Mouse (Mus musculus): ENCODE measurements around the gene Gm1110. TPM values are rescaled to one million over a fixed set of nuclear protein-coding genes. Genes with fewer than 3 reads are reported as not detected.
"Not testable (repeated sequence)": the region's sequence is repeated elsewhere in the genome, so short reads cannot be mapped to it uniquely, and the experiment has no call there.

Gm1110 gene
- not detected in 2 replicates for polyA plus RNA-seq (2012; rRNA removed)

- H3K36me3 ChIP-seq (ENCODE audit: control insufficient read depth, insufficient read depth, low read length): no peaks in the 10 kb centered on the region
Measured at GRCm38 (mm10) chr9:26922909-26923526, at the start of gene Gm1110. TSS of gene Gm1110 (minus strand) at chr9:26923111.

GRCm38 (mm10) chr9:26947790-26948189 is 24.9 kb upstream of the Gm1110 start:
- H3K4me1 ChIP-seq (replicated peaks; ENCODE audit: control insufficient read depth, insufficient read depth, low read length): no peaks in the 10 kb centered on the region

More at GRCm38 (mm10) chr9:26922909-26923526, at the start of gene Gm1110:
- WGBS: 72% methylated on average over 13 of the region's 13 CpGs
- DNase-seq: no peak
- TF ChIP-seq POLR2A (IDR thresholded peaks at IDR 0.05; ENCODE audit: control insufficient read depth, extremely low read depth, insufficient read depth, low read length, poor library complexity) (no peak), CTCF (IDR thresholded peaks at IDR 0.05; ENCODE audit: borderline replicate concordance, control insufficient read depth, extremely low read depth, insufficient read depth, low read length, poor library complexity) (no peak)
- Histone ChIP-seq H3K4me3 (ENCODE audit: control insufficient read depth, insufficient read depth, low read length) (no peak within 1 kb of the TSS), H3K4me1 (replicated peaks; ENCODE audit: control insufficient read depth, insufficient read depth, low read length) (no peaks in the 10 kb centered on the region), H3K27me3 (ENCODE audit: control insufficient read depth, insufficient read depth, low read length) (no peaks in the 10 kb centered on the region), H3K27ac (ENCODE audit: control insufficient read depth, insufficient read depth, low read length) (no peak within 1 kb of the TSS)

DNA sequence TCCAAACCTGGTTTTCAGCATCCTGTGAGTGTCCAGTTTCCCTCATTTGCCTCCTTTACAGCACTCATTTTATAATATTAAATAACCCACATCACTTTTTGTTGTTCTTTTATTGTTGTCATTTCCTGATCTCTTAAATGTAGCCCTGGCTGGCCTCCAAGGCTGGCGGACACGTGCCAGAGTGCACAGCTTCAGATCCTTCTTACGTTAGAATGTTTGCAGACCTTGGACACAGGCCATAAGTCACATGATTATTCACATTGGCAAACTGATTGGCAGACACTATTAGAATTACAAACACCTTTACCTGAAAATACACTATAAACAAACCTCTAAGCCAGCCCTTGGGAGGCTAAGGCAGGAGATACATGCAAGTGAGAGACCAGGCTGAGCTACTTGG is 1.2 kb upstream of the Gm1110 start:
- no peak for DNase-seq
- WGBS: 73% methylated on average over 3 of the region's 3 CpGs
- TF ChIP-seq CTCF (IDR thresholded peaks at IDR 0.05; ENCODE audit: borderline replicate concordance, control insufficient read depth, extremely low read depth, insufficient read depth, low read length, poor library complexity) (no peak), POLR2A (IDR thresholded peaks at IDR 0.05; ENCODE audit: control insufficient read depth, extremely low read depth, insufficient read depth, low read length, poor library complexity) (no peak)
- Histone ChIP-seq H3K4me1 (replicated peaks; ENCODE audit: control insufficient read depth, insufficient read depth, low read length) (no peaks in the 10 kb centered on the region), H3K27ac (ENCODE audit: control insufficient read depth, insufficient read depth, low read length) (no peak overlapping the region), H3K4me3 (ENCODE audit: control insufficient read depth, insufficient read depth, low read length) (no peak overlapping the region), H3K36me3 (ENCODE audit: control insufficient read depth, insufficient read depth, low read length) (no peaks in the 10 kb centered on the region), H3K27me3 (ENCODE audit: control insufficient read depth, insufficient read depth, low read length) (no peaks in the 10 kb centered on the region)

More at GRCm38 (mm10) chr9:26947790-26948189, 24.9 kb upstream of the Gm1110 start:
- DNase-seq: no peak
- Histone ChIP-seq H3K36me3 (ENCODE audit: control insufficient read depth, insufficient read depth, low read length) (no peaks in the 10 kb centered on the region), H3K27ac (ENCODE audit: control insufficient read depth, insufficient read depth, low read length) (no peak overlapping the region), H3K4me3 (ENCODE audit: control insufficient read depth, insufficient read depth, low read length) (no peak overlapping the region), H3K27me3 (ENCODE audit: control insufficient read depth, insufficient read depth, low read length) (no peaks in the 10 kb centered on the region)
- no peak for TF ChIP-seq CTCF (IDR thresholded peaks at IDR 0.05; ENCODE audit: borderline replicate concordance, control insufficient read depth, extremely low read depth, insufficient read depth, low read length, poor library complexity)
- no peak for TF ChIP-seq POLR2A (IDR thresholded peaks at IDR 0.05; ENCODE audit: control insufficient read depth, extremely low read depth, insufficient read depth, low read length, poor library complexity)
- WGBS: 89% methylated on average over 2 of the region's 2 CpGs

DNA sequence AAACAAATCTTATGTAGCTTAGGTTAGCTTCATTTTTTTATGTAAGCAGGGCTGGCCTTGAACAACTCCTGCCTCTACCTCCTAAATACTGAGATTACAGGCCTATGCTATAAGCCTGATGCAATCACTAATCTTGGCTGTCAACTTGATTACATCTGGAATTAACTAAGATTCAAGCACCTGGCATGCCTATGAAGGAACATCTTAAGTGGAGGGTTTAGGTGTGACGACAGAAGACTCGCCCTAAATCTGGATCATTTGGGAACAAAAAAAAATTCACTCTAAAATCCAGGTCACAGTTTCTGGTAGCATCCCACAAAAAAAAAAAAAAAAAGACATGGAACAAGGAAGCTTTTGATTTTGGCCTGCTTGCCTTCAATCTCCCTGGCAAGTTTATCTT is 3.1 kb downstream of the Gm1110 start:
- H3K27me3 ChIP-seq (ENCODE audit: control insufficient read depth, insufficient read depth, low read length): no peaks in the 10 kb centered on the region
- no peak overlapping the region for H3K27ac ChIP-seq (ENCODE audit: control insufficient read depth, insufficient read depth, low read length)
- no peak overlapping the region for H3K4me3 ChIP-seq (ENCODE audit: control insufficient read depth, insufficient read depth, low read length)
- TF ChIP-seq POLR2A (IDR thresholded peaks at IDR 0.05; ENCODE audit: control insufficient read depth, extremely low read depth, insufficient read depth, low read length, poor library complexity): no peak
- TF ChIP-seq CTCF (IDR thresholded peaks at IDR 0.05; ENCODE audit: borderline replicate concordance, control insufficient read depth, extremely low read depth, insufficient read depth, low read length, poor library complexity): no peak
- no peaks in the 10 kb centered on the region for H3K36me3 ChIP-seq (ENCODE audit: control insufficient read depth, insufficient read depth, low read length)
- H3K4me1 ChIP-seq (replicated peaks; ENCODE audit: control insufficient read depth, insufficient read depth, low read length): no peaks in the 10 kb centered on the region
- no peak for DNase-seq
- 96% methylated on average over 2 of the region's 2 CpGs for WGBS

GRCm38 (mm10) chr9:26913150-26913549 is 9.8 kb downstream of the Gm1110 start:
- no peak for DNase-seq
- no peak overlapping the region for H3K27ac ChIP-seq (ENCODE audit: control insufficient read depth, insufficient read depth, low read length)
- 83% methylated on average over 4 of the region's 4 CpGs for WGBS
- TF ChIP-seq POLR2A (IDR thresholded peaks at IDR 0.05; ENCODE audit: control insufficient read depth, extremely low read depth, insufficient read depth, low read length, poor library complexity) (no peak), CTCF (IDR thresholded peaks at IDR 0.05; ENCODE audit: borderline replicate concordance, control insufficient read depth, extremely low read depth, insufficient read depth, low read length, poor library complexity) (no peak)
- H3K4me3 ChIP-seq (ENCODE audit: control insufficient read depth, insufficient read depth, low read length): no peak overlapping the region
- H3K27me3 ChIP-seq (ENCODE audit: control insufficient read depth, insufficient read depth, low read length): no peaks in the 10 kb centered on the region
- H3K36me3 ChIP-seq (ENCODE audit: control insufficient read depth, insufficient read depth, low read length): no peaks in the 10 kb centered on the region
- no peaks in the 10 kb centered on the region for H3K4me1 ChIP-seq (replicated peaks; ENCODE audit: control insufficient read depth, insufficient read depth, low read length)

DNA sequence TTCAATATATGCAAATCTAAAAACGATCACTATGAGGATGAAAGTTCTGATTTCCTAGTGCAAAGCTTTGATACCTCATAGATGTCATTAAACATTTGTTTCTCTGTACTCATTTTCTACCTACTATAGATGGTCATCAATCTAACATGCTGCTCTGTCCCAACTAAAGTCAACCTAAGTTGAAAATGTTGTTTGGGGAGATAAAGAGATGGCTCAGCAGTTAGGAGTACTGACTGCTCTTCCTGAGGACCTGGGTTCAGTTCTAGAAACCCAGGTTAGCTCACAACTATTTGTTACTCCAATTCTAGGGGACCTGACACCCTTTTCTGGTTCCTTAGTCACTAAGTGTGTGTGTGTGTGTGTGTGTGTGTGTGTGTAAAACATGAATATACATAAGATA is 11.7 kb downstream of the Gm1110 start:
- Histone ChIP-seq H3K4me1 (replicated peaks; ENCODE audit: control insufficient read depth, insufficient read depth, low read length) (no peaks in the 10 kb centered on the region), H3K36me3 (ENCODE audit: control insufficient read depth, insufficient read depth, low read length) (no peaks in the 10 kb centered on the region), H3K4me3 (ENCODE audit: control insufficient read depth, insufficient read depth, low read length) (no peak overlapping the region), H3K27ac (ENCODE audit: control insufficient read depth, insufficient read depth, low read length) (no peak overlapping the region), H3K27me3 (ENCODE audit: control insufficient read depth, insufficient read depth, low read length) (no peaks in the 10 kb centered on the region)
- no peak for TF ChIP-seq CTCF (IDR thresholded peaks at IDR 0.05; ENCODE audit: borderline replicate concordance, control insufficient read depth, extremely low read depth, insufficient read depth, low read length, poor library complexity)
- TF ChIP-seq POLR2A (IDR thresholded peaks at IDR 0.05; ENCODE audit: control insufficient read depth, extremely low read depth, insufficient read depth, low read length, poor library complexity): no peak
- WGBS: 92% methylated on average over 1 of the region's 1 CpGs
- no peak for DNase-seq

DNA sequence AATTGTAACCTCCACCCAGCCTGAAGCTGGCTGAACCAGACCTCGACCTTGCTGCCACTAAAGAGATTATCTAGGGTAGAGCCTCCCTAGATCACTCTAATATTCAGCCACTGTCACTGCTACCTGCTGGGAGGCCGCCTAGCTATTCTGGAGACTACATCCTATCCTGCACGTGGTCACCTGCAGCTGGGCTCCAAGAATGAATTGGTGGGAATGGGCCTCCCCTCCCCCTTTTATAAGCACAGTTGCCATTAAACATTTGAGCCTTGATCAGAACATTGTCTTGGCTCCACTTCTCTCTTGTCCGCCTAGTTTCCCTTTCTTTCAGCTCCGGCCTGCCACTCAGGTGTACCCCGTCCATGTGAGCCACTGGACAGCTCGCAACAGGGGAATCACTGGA is 53.1 kb downstream of the Gm1110 start:
- H3K27me3 ChIP-seq (ENCODE audit: control insufficient read depth, insufficient read depth, low read length); H3K36me3 ChIP-seq (ENCODE audit: control insufficient read depth, insufficient read depth, low read length); H3K4me1 ChIP-seq (replicated peaks; ENCODE audit: control insufficient read depth, insufficient read depth, low read length); H3K4me3 ChIP-seq (ENCODE audit: control insufficient read depth, insufficient read depth, low read length); H3K27ac ChIP-seq (ENCODE audit: control insufficient read depth, insufficient read depth, low read length); DNase-seq: not testable (repeated sequence)
- WGBS: 84% methylated on average over 7 of the region's 7 CpGs
